Mouse (Mus musculus) embryo, embryonic 9.5 days (tissue): ENCODE results near the gene Arhgef28.

ENCODE experiments used
- DNase-seq: peaks from one replicate; pipeline ENCODE4 v3.0.0-alpha.2; 2017; ENCODE audit errors: extremely low spot score

The Arhgef28 gene

GRCm38 (mm10) chr13:98183157-98183878 is 22.9 kb downstream of the Arhgef28 start:
- DNase-seq, result no peak

DNA sequence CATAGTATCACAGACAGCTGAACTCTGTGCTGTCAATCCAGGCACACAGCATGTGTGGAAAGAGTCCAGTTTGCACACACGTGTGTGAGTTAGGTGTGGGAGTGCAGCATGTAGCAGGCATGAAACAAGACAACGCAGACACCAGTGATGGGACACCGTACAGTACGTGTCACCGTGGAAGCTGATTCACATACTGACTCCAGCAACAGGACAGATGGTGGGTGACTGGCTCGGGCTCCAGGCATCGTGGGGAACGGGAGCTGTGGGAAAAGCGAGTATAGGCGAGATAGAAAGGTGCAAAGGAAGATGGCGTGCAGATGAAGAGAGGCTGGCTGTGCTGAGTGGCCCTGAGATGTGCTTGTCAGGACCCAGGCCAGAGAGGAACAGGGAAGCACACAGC is 23.9 kb downstream of the Arhgef28 start:
- DNase-seq, result no peak

DNA sequence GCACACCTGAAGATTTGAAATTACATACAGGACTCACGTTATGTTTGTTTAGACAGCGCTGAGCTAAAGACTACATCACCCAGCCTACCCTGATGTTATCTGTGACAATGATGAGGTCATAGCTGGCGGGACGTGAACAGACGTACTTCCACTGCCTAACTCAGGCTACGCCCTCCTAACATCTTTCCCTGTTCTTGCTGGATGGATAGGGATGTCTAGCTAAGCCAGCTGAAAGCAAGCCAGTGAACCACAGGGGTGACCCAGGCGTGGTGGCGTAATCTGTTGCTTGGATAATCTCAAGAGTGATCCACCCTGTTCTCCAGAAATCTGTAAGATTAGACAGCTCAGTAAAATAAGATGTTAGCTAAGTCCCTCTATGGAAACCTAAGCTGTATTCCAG is 25.6 kb downstream of the Arhgef28 start:
- DNase-seq, result no peak

DNA sequence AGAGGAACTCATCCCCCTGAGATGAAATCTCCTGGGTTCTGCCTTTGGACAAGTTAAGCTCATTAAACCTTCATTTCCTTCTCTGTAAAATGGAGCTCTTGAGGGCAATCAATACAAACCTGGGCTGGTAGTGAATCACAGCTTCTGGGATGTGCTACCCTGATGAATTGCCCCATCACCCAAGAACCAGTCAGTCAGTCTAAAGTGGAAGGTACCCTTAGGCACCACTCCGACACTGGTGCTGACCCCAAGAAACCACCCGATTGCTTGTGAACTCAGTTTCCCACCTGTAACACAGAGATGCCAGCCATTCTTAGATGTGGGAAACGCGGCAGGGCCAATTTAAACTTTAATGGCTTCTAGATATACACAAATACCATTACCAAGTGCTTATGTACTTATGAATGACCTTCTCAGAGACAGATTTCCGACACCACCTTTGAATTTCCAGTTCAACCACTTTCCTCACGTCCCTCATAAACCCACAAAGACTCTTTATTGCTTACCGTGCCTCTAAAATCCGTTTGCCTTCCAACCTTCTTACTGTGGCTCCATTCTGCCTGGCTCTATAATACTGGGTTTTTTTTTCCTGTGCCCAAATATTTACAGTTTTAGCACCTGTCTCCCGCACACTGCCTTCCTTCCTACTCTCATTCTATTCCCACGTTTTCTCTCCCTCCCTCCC is 30.8 kb downstream of the Arhgef28 start:
- DNase-seq, result no peak

DNA sequence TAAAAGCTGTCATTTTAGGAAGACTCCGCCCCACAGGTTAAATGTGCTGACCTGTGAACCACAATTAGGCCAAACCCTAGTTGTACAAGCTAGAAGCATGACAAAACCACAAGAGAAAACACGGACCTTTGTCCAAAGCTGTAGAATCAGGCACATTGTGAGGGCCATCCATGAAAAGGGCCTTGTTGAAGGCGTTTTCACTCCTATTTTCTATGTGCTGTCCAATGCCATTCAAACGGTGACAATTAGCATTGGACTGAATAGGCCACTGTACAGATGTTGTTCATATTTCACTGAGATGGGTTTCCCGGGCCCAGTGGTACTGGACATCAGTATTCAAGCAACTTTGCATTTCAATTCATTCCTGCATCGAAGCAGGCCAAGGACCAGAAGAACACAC is 33.2 kb downstream of the Arhgef28 start:
- no peak for DNase-seq

- DNase-seq, result no peak
These were observed 33.9 kb downstream of the Arhgef28 start for GRCm38 (mm10) chr13:98172365-98172764.

DNA sequence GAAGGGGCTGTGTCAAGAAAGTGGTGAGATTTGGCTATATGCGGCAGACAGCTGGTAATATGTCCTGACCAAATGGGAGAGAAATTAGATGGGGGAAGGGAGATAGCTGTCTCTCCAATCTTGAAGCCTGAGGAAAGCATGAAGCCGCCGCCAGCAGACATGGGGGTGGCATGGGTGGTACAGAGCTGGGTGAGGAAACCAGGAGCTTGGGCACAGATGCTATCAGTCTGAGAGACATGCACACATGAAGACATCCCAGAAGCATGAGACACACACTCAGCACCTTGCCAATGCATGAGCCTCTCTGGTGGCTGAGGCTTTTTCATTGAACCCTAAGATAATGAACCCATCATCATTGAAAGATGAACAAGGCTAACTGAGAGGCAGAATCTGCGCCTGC is 34.5 kb downstream of the Arhgef28 start:
- no peak for DNase-seq

- no peak for DNase-seq
These were observed 35.0 kb downstream of the Arhgef28 start for GRCm38 (mm10) chr13:98171257-98171656.

GRCm38 (mm10) chr13:98164878-98165277 is 41.4 kb downstream of the Arhgef28 start:
- no peak for DNase-seq

DNA sequence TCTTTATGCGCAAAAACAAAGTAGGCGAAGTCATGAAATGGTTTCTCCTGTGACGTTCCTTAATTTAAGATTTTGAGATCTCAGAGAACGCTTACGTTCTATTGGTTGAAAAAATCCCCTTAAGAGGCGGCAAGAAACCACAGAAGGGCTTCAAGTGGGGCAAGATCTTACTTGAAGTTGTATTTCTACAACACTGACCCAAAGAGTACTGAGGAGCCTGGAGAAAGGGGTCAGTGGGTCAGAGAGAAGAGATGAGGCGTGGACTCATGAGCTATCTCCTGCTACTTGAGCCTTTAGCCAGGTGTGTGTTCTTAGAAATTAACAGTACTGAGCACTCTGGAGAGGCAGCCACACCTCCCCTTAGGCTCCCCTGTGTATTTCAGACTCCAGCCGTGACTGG is 44.7 kb downstream of the Arhgef28 start:
- no peak for DNase-seq

DNA sequence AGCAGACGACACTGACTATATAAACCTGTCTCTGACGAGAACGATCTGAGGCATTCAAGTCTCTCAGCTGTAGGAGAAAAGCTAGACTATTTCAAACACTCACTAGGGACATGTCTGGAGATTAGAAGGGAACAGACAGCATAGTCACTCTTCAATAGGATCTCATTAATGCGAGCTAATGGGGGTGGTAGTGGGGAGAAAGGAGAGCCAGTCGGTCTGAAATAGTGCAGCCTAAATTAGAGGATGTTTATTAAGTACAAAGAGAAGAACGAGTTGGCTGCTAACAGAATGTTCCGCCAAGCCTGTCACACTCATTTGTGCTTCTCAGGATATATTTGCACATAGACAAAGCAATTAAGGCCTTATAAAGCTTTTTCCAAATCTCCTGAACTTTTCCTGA is 49.6 kb downstream of the Arhgef28 start:
- no peak for DNase-seq

- no peak for DNase-seq
These were observed 53.5 kb downstream of the Arhgef28 start for GRCm38 (mm10) chr13:98152759-98153158.

GRCm38 (mm10) chr13:98147532-98147931 is 58.7 kb downstream of the Arhgef28 start:
- no peak for DNase-seq

DNA sequence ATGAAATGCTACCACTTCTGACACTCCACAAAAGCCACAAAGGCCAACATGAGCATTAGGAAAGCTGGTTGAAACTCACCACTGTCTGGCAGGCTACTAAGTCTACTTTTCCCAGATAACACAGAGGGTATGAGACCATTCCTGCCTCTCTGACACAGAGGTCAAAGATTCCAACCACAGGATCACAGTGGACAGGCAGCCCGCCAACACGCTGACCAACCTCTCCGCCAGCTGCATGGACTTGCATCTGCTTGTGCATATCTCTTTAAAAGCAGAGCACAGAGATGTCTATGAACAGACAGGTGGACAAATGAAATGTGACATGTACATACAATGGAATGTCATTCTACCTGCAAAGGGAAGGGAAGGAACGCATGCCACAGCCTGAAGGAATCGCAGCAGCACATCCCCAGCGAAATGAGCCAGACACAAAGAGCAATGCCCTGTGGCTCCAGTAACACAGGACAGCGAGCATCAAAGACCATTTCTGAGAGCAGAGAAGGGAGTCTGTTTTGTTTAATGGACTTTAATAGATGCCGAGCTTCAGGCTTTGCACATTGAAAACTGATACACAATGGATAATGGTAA is 59.6 kb downstream of the Arhgef28 start:
- DNase-seq, result no peak

DNA sequence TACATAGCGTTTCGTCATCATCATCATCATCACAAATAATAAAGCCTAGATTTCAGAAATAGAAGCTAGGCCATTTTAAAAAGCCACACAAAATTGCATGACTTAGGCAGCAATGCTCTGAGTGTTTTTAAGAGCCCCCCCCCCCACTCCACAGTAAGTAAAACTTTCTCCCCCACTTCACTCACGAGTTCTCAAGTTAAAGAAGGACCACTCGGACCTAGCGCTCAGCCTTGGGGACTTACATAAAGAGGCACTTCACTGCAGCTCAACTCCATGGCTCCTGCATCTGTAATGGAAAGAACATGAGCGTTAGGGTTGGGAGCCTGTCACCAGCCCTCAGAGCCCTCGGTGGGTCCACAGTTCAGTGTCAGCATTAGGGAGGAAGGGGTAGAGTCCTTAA is 60.9 kb downstream of the Arhgef28 start:
- DNase-seq, result no peak

DNA sequence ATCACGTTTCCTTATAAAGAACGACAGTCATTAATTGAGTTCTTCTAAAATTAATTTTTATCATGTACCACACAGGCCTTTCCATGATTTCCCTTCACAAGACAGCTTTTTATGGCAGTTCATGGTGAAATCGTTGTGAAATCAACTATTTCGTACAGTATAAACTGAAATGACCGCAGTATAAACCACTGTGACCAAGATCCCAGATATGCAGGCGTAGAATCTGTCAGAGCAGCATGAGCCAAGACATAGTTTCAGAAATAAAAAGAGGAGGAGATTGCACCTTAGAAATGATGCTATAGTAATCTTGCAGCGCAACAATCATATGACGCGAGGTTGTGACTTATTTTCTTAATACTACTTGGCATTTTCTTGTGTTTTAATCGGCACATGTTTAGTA is 63.2 kb downstream of the Arhgef28 start:
- DNase-seq, result no peak

GRCm38 (mm10) chr13:98140626-98141025 is 65.6 kb downstream of the Arhgef28 start:
- DNase-seq, result no peak

DNA sequence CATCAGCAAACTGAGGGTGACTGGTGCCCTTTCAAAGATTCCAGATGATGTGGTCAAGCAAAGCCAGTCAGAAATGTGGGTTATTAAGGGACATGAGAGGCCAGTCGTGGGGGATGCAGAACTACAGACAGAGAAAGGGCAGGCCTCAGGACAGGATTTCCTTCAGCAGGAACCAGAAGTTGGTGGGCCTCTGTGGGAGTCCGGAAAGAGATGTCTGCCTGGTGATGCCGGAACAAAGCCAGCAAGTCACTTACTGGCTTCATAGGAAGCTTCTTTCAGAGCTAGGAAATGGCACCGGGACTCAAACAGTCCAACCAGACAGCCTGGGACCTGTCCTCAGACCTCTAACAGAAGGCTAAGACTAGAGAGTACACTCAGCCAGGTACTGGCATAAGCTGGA is 67.5 kb downstream of the Arhgef28 start:
- no peak for DNase-seq

- no peak for DNase-seq
These were observed 70.2 kb downstream of the Arhgef28 start for GRCm38 (mm10) chr13:98135890-98136555.

DNA sequence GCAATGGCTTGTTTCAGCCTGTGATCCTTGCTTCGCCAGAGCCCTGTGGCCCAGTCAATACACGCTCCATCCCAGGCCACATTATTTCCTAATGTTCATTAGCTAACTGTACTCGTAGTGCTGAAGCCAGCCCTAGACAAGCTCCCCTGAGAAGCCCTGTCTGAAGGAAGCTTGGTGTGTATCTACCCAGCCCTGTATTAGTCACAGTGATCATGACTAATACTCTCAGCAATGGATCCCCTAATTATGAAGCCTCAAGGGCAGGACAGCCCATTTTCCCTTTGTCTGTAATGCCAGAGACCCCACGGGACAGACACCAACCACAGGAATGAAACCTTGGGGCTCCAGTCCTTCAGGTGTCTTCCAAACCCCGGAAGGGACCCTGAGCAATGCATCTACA is 73.3 kb downstream of the Arhgef28 start:
- DNase-seq, result no peak

DNA sequence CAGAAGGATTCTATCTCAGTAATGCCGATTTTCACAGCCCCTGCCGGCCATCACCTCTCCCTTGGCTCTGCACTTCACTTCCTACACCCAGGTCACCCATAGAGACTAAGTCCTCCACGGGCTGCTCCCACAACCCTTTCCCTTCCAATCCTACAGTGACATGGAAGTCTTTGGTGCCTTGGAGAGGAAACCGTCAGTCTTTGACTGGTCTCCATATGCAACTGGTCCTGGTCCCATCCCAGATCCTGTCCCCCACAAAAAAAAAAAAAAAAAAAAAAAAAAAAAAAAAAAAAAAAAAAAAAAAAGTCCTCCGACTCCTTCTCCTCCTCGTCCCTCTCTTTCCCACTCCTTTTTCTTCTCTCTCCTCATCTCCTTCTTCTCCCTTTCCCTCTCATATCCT is 74.0 kb downstream of the Arhgef28 start:
- DNase-seq, result no peak

DNA sequence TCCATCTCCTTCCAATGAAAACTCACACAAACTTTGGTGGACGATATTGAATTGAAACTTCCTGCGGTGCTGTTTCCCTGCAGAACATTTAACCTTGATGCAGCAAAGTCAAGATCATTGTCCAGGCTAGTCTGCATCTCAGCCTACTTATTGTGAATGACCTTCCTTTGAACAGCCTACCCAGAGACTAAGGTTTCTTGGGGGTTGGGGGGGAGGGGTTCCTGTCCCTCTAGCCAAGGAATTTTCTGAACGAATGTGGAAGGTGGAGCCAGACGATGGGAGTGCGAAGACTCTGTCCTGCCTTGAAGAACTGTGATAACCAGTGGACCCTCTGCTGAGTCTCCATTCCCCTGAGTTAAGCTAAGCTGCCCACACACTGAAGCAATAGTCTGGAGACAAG is 80.6 kb downstream of the Arhgef28 start:
- no peak for DNase-seq
